Mouse (Mus musculus): Measurements from ENCODE around the gene Sntn. TPM values are rescaled to one million over a fixed set of nuclear protein-coding genes. Genes with fewer than 3 reads are reported as not detected.

Gene Sntn
- not detected for polyA plus RNA-seq (2017; shearing (Covaris generic))

GRCm38 (mm10) chr14:13670576-13670975, at the start of gene Sntn:
Gene Sntn, plus strand, starts transcription at chr14:13670876.

Other genes with a start within 250 kb of the Sntn start
- not detected for gene Gm281, start 243.6 kb downstream of the Sntn start, polyA plus RNA-seq (2017; shearing (Covaris generic))

Measured in CD4-positive, CD25-positive, alpha-beta regulatory T cell, adult 9 weeks (primary cell).